Comparison of ENCODE assay signal across 8 mouse cellular contexts in the genomic region with DNA sequence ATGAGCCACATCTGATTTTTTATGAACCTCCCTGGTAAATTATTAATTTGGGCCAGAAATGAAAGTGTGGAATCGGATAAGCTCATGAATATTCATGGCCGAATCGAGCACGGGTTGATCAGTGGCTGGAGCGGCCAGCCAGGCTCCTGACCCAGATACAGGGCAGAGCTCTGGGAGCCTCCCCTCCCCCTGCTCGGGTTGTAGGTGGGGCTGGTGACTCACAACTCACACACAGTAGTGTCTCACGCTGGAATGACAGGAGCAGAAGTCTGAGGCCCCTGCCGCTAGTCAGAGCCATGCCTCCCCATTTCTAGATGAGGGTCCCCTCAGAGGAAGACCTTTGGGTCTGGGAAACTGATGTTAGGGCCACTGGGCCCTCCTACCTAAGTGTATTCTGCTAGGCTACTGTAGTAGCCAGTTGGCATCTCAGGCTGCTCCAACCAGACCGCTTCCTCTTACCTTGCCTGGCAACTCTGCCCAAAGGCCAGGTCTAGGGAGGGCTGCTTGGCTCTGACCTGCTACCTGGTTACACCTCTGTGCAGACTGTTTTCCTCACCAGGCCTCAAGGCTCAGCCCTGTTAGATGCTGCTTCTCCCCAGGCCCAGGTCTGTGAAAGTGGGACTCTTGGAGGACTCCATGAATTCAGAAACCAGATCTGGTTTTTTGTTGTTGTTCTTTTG.
DNase-seq lines count a peak whose midpoint lies in the region; ATAC-seq and TF ChIP-seq lines count a peak whose summit lies in the region.

No protein-coding gene starts in this region.

- no peak for DNase-seq in G1E (ENCODE audit: low spot score)
- DNase-seq in adrenal gland, adult 2 months: peak; percentile 96
- DNase-seq in kidney, postnatal 0 days (ENCODE audit: low spot score): no peak
- DNase-seq in lung, postnatal 4 days: peak; percentile 65 to 82
- peak; percentile 93 for DNase-seq in urinary bladder, postnatal 14 days (ENCODE audit: low spot score)
- DNase-seq in spleen, postnatal 36 days (ENCODE audit: low spot score in 2 of 2): no peak

- H3K4me1 ChIP-seq in G1E (ENCODE audit: insufficient read depth, low read depth, low read length): peaks cover 91% of the 10 kb centered on the region
- H3K4me1 ChIP-seq in embryonic facial prominence, embryonic 15.5 days: peaks cover 81% of the 10 kb centered on the region
- peaks cover 52 to 80% of the 10 kb centered on the region in 2 experiments for H3K4me1 ChIP-seq in heart, embryonic 14.5 days (ENCODE audit: control insufficient read depth in 2 of 2, insufficient read depth in 2 of 2, low read length in 2 of 2)
- peaks cover 59% of the 10 kb centered on the region for H3K4me1 ChIP-seq in kidney, postnatal 0 days (replicated peaks; ENCODE audit: insufficient read depth, low read length)

- TF ChIP-seq CTCF in G1E (IDR thresholded peaks at IDR 0.05; ENCODE audit: low read depth, low read length): no peak
- no peak for TF ChIP-seq CTCF in kidney, postnatal 0 days (IDR thresholded peaks at IDR 0.05; ENCODE audit: low read depth)

- peaks cover 12% of the 10 kb centered on the region; the same call in 1 of the 2 replicates for H3K27me3 ChIP-seq in G1E (ENCODE audit: insufficient read depth, low read length)
- H3K27me3 ChIP-seq in embryonic facial prominence, embryonic 15.5 days: no peaks in the 10 kb centered on the region
- no peaks in the 10 kb centered on the region for H3K27me3 ChIP-seq in heart, embryonic 14.5 days (ENCODE audit: control insufficient read depth, insufficient read depth, low read length)
- no peaks in the 10 kb centered on the region for H3K27me3 ChIP-seq in kidney, postnatal 0 days (ENCODE audit: insufficient read depth, low read length)

- H3K36me3 ChIP-seq in G1E (replicated peaks): peaks cover 53% of the 10 kb centered on the region
- H3K36me3 ChIP-seq in embryonic facial prominence, embryonic 15.5 days: no peaks in the 10 kb centered on the region
- no peaks in the 10 kb centered on the region for H3K36me3 ChIP-seq in heart, embryonic 14.5 days (ENCODE audit: control insufficient read depth, insufficient read depth, low read length)
- no peaks in the 10 kb centered on the region for H3K36me3 ChIP-seq in kidney, postnatal 0 days (ENCODE audit: insufficient read depth, low read length)

- peaks cover 7% of the 10 kb centered on the region for H3K9me3 ChIP-seq in G1E (replicated peaks)
- no peaks in the 10 kb centered on the region for H3K9me3 ChIP-seq in embryonic facial prominence, embryonic 15.5 days (replicated peaks)
- H3K9me3 ChIP-seq in heart, embryonic 14.5 days (ENCODE audit: control insufficient read depth, low read length): no peaks in the 10 kb centered on the region
- H3K9me3 ChIP-seq in kidney, postnatal 0 days (replicated peaks; ENCODE audit: low read length): no peaks in the 10 kb centered on the region

- 34% methylated on average over 9 of the region's 9 CpGs for WGBS in embryonic facial prominence, embryonic 15.5 days
- 11% methylated on average over 9 of the region's 9 CpGs for WGBS in heart, embryonic 14.5 days
- 28% methylated on average over 9 of the region's 9 CpGs for WGBS in kidney, postnatal 0 days

- no peak overlapping the region for H3K9ac ChIP-seq in embryonic facial prominence, embryonic 15.5 days
- peak overlapping the region; percentile 71 for H3K9ac ChIP-seq in heart, embryonic 14.5 days (ENCODE audit: low read length)
- no peak overlapping the region for H3K9ac ChIP-seq in kidney, postnatal 0 days (ENCODE audit: low read depth, low read length)

- 0 out of 2 replicates have a peak overlapping the region, but pooled peaks have one; percentile 7 for H3K27ac ChIP-seq in embryonic facial prominence, embryonic 15.5 days (replicated peaks)
- peak overlapping the region; percentile 96 to 98 for H3K27ac ChIP-seq in heart, embryonic 14.5 days (replicated peaks in 1 of 2; ENCODE audit: control insufficient read depth in 1 of 2, insufficient read depth in 1 of 2, low read depth in 2 of 2, low read length in 2 of 2)
- H3K27ac ChIP-seq in kidney, postnatal 0 days: peak overlapping the region; percentile 64

- ATAC-seq in G1E (ENCODE audit: extremely low read depth, insufficient number of reproducible peaks, low FRiP score, poor library complexity, severe bottlenecking): peak; percentile 64
- no peak for ATAC-seq in embryonic facial prominence, embryonic 15.5 days (ENCODE audit: insufficient number of reproducible peaks, low FRiP score, low TSS enrichment, low read depth)
- peak; percentile 66 for ATAC-seq in heart, embryonic 14.5 days (ENCODE audit: insufficient number of reproducible peaks, insufficient read depth, low FRiP score, low read depth)
- ATAC-seq in kidney, postnatal 0 days (replicated peaks; ENCODE audit: low FRiP score, low read depth): peak; percentile 74

- no peak overlapping the region for H3K4me2 ChIP-seq in embryonic facial prominence, embryonic 15.5 days (replicated peaks)
- H3K4me2 ChIP-seq in heart, embryonic 14.5 days (ENCODE audit: low read length): peak overlapping the region; percentile 75
- H3K4me2 ChIP-seq in kidney, postnatal 0 days (ENCODE audit: low read length): 0 out of 2 replicates have a peak overlapping the region, but pooled peaks have one; percentile 0

- H3K4me3 ChIP-seq in G1E (ENCODE audit: low read depth, low read length): peak overlapping the region; percentile 65; the same call in 1 of the 2 replicates
- no peak overlapping the region for H3K4me3 ChIP-seq in embryonic facial prominence, embryonic 15.5 days (replicated peaks)
- peak overlapping the region; percentile 30 to 45 for H3K4me3 ChIP-seq in heart, embryonic 14.5 days (ENCODE audit: control insufficient read depth in 1 of 2, insufficient read depth in 1 of 2, low read depth in 1 of 2, low read length in 2 of 2)
- no peak overlapping the region for H3K4me3 ChIP-seq in kidney, postnatal 0 days (replicated peaks; ENCODE audit: low read depth, low read length)

Comparison
In these comparisons a context has a peak if more than half of its experiments do, and no peak if none do; other contexts are left out.
1. DNase-seq: peak in adrenal gland, adult 2 months (single experiment), lung, postnatal 4 days (2 of 2) and urinary bladder, postnatal 14 days (single experiment); none in G1E (single experiment), kidney, postnatal 0 days (single experiment) and spleen, postnatal 36 days (0 of 2).
2. H3K4me3 ChIP-seq: peak in G1E (single experiment) and heart, embryonic 14.5 days (2 of 2); none in embryonic facial prominence, embryonic 15.5 days (single experiment) and kidney, postnatal 0 days (single experiment).
3. H3K27ac ChIP-seq: peak in every context shown above with its lines; median percentile 97 in heart, embryonic 14.5 days; 64 in kidney, postnatal 0 days; 7 in embryonic facial prominence, embryonic 15.5 days.